Comparison of ENCODE assay signal across 9 mouse cellular contexts in genomic region chr8:87833841-87834620, GRCm38 (mm10).
DNase-seq lines count a peak whose midpoint lies in the region; ATAC-seq and TF ChIP-seq lines count a peak whose summit lies in the region.
"Had no signal": no experiment of that assay in that cellular context is flagged by ENCODE, and none has a peak within 500 bp of the region (broad histone marks: within the 10 kb centered on the region; RNA-seq: fewer than 3 reads in every experiment).

No protein-coding gene starts in this region.

- H3K27ac ChIP-seq in heart, embryonic 14.5 days (replicated peaks in 1 of 2; ENCODE audit: control insufficient read depth in 1 of 2, insufficient read depth in 1 of 2, low read depth in 2 of 2, low read length in 2 of 2) = peak overlapping the region in 1 of 2 experiments; percentile 62; a peak in 2 of 4 replicates
- H3K27ac ChIP-seq in lung, embryonic 15.5 days = peak overlapping the region; percentile 94
- peak overlapping the region; percentile 46 for H3K27ac ChIP-seq in neural tube, embryonic 14.5 days (ENCODE audit: low read depth, low read length)
- H3K27ac ChIP-seq in layer of hippocampus, adult 2 months = no peak overlapping the region
- H3K27ac ChIP-seq in liver, embryonic 12.5 days = no peak overlapping the region
- H3K27ac ChIP-seq: kidney, postnatal 0 days had no signal

- H3K4me1 ChIP-seq in heart, embryonic 14.5 days (ENCODE audit: control insufficient read depth in 2 of 2, insufficient read depth in 2 of 2, low read length in 2 of 2) = peaks cover 40 to 60% of the 10 kb centered on the region in 2 experiments
- peaks cover 79% of the 10 kb centered on the region for H3K4me1 ChIP-seq in lung, embryonic 15.5 days
- peaks cover 69% of the 10 kb centered on the region for H3K4me1 ChIP-seq in neural tube, embryonic 14.5 days (ENCODE audit: control insufficient read depth, insufficient read depth, low read length)
- H3K4me1 ChIP-seq in liver, embryonic 12.5 days = peaks cover 21% of the 10 kb centered on the region; the same call in 1 of the 2 replicates

- peak overlapping the region; percentile 32 for H3K4me2 ChIP-seq in heart, embryonic 14.5 days (ENCODE audit: low read length)
- peak overlapping the region; percentile 16; the same call in 1 of the 2 replicates for H3K4me2 ChIP-seq in lung, embryonic 15.5 days
- no peak overlapping the region for H3K4me2 ChIP-seq in neural tube, embryonic 14.5 days (ENCODE audit: low read depth, low read length)
- H3K4me2 ChIP-seq in liver, embryonic 12.5 days = no peak overlapping the region

- no peak for ATAC-seq in heart, embryonic 14.5 days (ENCODE audit: insufficient number of reproducible peaks, insufficient read depth, low FRiP score, low read depth)
- ATAC-seq in lung, embryonic 15.5 days (ENCODE audit: borderline replicate concordance, extremely low read depth, low FRiP score, low TSS enrichment) = peak; percentile 6; the same call in 1 of the 2 replicates
- ATAC-seq in neural tube, embryonic 14.5 days (ENCODE audit: low read depth) = no peak
- ATAC-seq in liver, embryonic 12.5 days = no peak

- no peak for TF ChIP-seq CTCF in layer of hippocampus, adult 2 months (conservative IDR thresholded peaks at IDR 0.05)

- DNase-seq in embryo, embryonic 10 days (ENCODE audit: low spot score) = peak; percentile 28
- no peak for DNase-seq in embryo, embryonic 9.5 days (ENCODE audit: extremely low spot score)
- DNase-seq in layer of hippocampus, adult 2 months (ENCODE audit: low spot score in 2 of 2) = no peak
- DNase-seq in thymus, postnatal 4 days = no peak

- WGBS in heart, embryonic 14.5 days = 42% methylated on average over 12 of the region's 12 CpGs
- 38% methylated on average over 12 of the region's 12 CpGs for WGBS in lung, embryonic 15.5 days
- 21% methylated on average over 12 of the region's 12 CpGs for WGBS in neural tube, embryonic 14.5 days
- WGBS in liver, embryonic 12.5 days (ENCODE audit: insufficient replicate concordance) = 54% methylated on average over 12 of the region's 12 CpGs

- peak overlapping the region; percentile 42; the same call in 1 of the 2 replicates for H3K9ac ChIP-seq in heart, embryonic 14.5 days (ENCODE audit: low read length)
- H3K9ac ChIP-seq in lung, embryonic 15.5 days = no peak overlapping the region
- no peak overlapping the region for H3K9ac ChIP-seq in neural tube, embryonic 14.5 days (replicated peaks; ENCODE audit: low read depth, low read length)
- no peak overlapping the region for H3K9ac ChIP-seq in liver, embryonic 12.5 days

- H3K27me3 ChIP-seq in heart, embryonic 14.5 days (ENCODE audit: control insufficient read depth, insufficient read depth, low read length) = no peaks in the 10 kb centered on the region
- H3K27me3 ChIP-seq in lung, embryonic 15.5 days = no peaks in the 10 kb centered on the region
- no peaks in the 10 kb centered on the region for H3K27me3 ChIP-seq in neural tube, embryonic 14.5 days (ENCODE audit: control insufficient read depth, insufficient read depth, low read length)
- peaks cover 29% of the 10 kb centered on the region for H3K27me3 ChIP-seq in liver, embryonic 12.5 days (replicated peaks)

- H3K9me3 ChIP-seq in heart, embryonic 14.5 days (ENCODE audit: control insufficient read depth, low read length) = no peaks in the 10 kb centered on the region
- no peaks in the 10 kb centered on the region for H3K9me3 ChIP-seq in lung, embryonic 15.5 days
- no peaks in the 10 kb centered on the region for H3K9me3 ChIP-seq in neural tube, embryonic 14.5 days (ENCODE audit: control insufficient read depth, low read length)
- no peaks in the 10 kb centered on the region for H3K9me3 ChIP-seq in liver, embryonic 12.5 days (replicated peaks)

- no peaks in the 10 kb centered on the region for H3K36me3 ChIP-seq in heart, embryonic 14.5 days (ENCODE audit: control insufficient read depth, insufficient read depth, low read length)
- H3K36me3 ChIP-seq in lung, embryonic 15.5 days = no peaks in the 10 kb centered on the region
- no peaks in the 10 kb centered on the region for H3K36me3 ChIP-seq in neural tube, embryonic 14.5 days (ENCODE audit: control insufficient read depth, insufficient read depth, low read length)
- no peaks in the 10 kb centered on the region for H3K36me3 ChIP-seq in liver, embryonic 12.5 days

- no peak overlapping the region for H3K4me3 ChIP-seq in heart, embryonic 14.5 days (ENCODE audit: control insufficient read depth in 1 of 2, insufficient read depth in 1 of 2, low read depth in 1 of 2, low read length in 2 of 2)
- H3K4me3 ChIP-seq in lung, embryonic 15.5 days = no peak overlapping the region
- no peak overlapping the region for H3K4me3 ChIP-seq in neural tube, embryonic 14.5 days (ENCODE audit: low read depth, low read length)
- H3K4me3 ChIP-seq in layer of hippocampus, adult 2 months = no peak overlapping the region
- no peak overlapping the region for H3K4me3 ChIP-seq in liver, embryonic 12.5 days

Comparison
In these comparisons a context has a peak if more than half of its experiments do, and no peak if none do; other contexts are left out.
1. H3K27ac ChIP-seq: peak in lung, embryonic 15.5 days (single experiment) and neural tube, embryonic 14.5 days (single experiment); none in layer of hippocampus, adult 2 months (single experiment) and liver, embryonic 12.5 days (single experiment).
2. H3K4me2 ChIP-seq: peak in heart, embryonic 14.5 days (single experiment) and lung, embryonic 15.5 days (single experiment); none in neural tube, embryonic 14.5 days (single experiment) and liver, embryonic 12.5 days (single experiment).